Mouse (Mus musculus) erythroid progenitor cell, adult 5-6 weeks (primary cell): ENCODE data around the gene Cep164. TPM values are rescaled to one million over a fixed set of nuclear protein-coding genes. Genes with fewer than 3 reads are reported as not detected.

Experiments
- ATAC-seq: replicated peaks from 2 replicates; pipeline ENCODE4 v1.8.0; 2016; ENCODE audit warnings: moderate number of reproducible peaks, mild to moderate bottlenecking, moderate TSS enrichment, inconsistent platforms; ENCODE audit not compliant: poor library complexity, low FRiP score, severe bottlenecking
- total RNA-seq, 2 experiments: library from RNA; stranded (forward) in 1 of 2; stranded (reverse) in 1 of 2; fragments of 150-400 nt in 1 of 2; fragments of 186-747, 209-891 nt in 1 of 2; gene quantifications; 2 replicates each; pipeline versions ENCODE4 v1.2.3 to v1.2.4; 2015 to 2017; ENCODE audit warnings: low replicate concordance in 2 of 2

Cep164 gene
- total RNA-seq, 2 experiments from 2014 or later = 47.4 to 50.2 TPM

GRCm38 (mm10) chr9:45733246-45733645 lies 95.2 kb downstream of the Cep164 start:
- no peak for ATAC-seq

- ATAC-seq = no peak
Measured at GRCm38 (mm10) chr9:45731851-45732250, 96.6 kb downstream of the Cep164 start.

GRCm38 (mm10) chr9:45719997-45720396 lies 108.5 kb downstream of the Cep164 start:
- ATAC-seq = no peak

Other genes with a start within 250 kb of the Cep164 start
- 3.8 and 4.3 TPM in 2 replicates for gene Bace1, start 9.9 kb upstream of the Cep164 start, total RNA-seq (2015; ENCODE audit: low replicate concordance)
- 1.5 and 2.2 TPM in 2 replicates for gene Bace1, start 9.9 kb upstream of the Cep164 start, total RNA-seq (2017; ENCODE audit: low replicate concordance)
- gene Pcsk7, start 77.8 kb upstream of the Cep164 start, total RNA-seq (2015; ENCODE audit: low replicate concordance) = 7.6 and 13.4 TPM in 2 replicates
- 10.1 and 12.5 TPM in 2 replicates for gene Pcsk7, start 77.8 kb upstream of the Cep164 start, total RNA-seq (2017; ENCODE audit: low replicate concordance)
- gene Rnf214, start 78.2 kb upstream of the Cep164 start, total RNA-seq (2015; ENCODE audit: low replicate concordance) = 11.5 and 28.9 TPM in 2 replicates
- 71.4 and 81.8 TPM in 2 replicates for gene Rnf214, start 78.2 kb upstream of the Cep164 start, total RNA-seq (2017; ENCODE audit: low replicate concordance)
- gene Tagln, start 107.4 kb upstream of the Cep164 start, total RNA-seq (2015; ENCODE audit: low replicate concordance) = not detected in 2 replicates
- gene Tagln, start 107.4 kb upstream of the Cep164 start, total RNA-seq (2017; ENCODE audit: low replicate concordance) = not detected in 2 replicates
- 16.3 and 20.5 TPM in 2 replicates for gene Sidt2, start 126.6 kb upstream of the Cep164 start, total RNA-seq (2015; ENCODE audit: low replicate concordance)
- 17.2 and 22.2 TPM in 2 replicates for gene Sidt2, start 126.6 kb upstream of the Cep164 start, total RNA-seq (2017; ENCODE audit: low replicate concordance)
- gene Pafah1b2, start 184.0 kb upstream of the Cep164 start, total RNA-seq (2015; ENCODE audit: low replicate concordance) = 29.3 and 31.4 TPM in 2 replicates
- 52.9 and 68.6 TPM in 2 replicates for gene Pafah1b2, start 184.0 kb upstream of the Cep164 start, total RNA-seq (2017; ENCODE audit: low replicate concordance)
- gene Sik3, start 184.1 kb upstream of the Cep164 start, total RNA-seq (2015; ENCODE audit: low replicate concordance) = 4.6 and 6.5 TPM in 2 replicates
- 1.4 and 11.6 TPM in 2 replicates for gene Sik3, start 184.1 kb upstream of the Cep164 start, total RNA-seq (2017; ENCODE audit: low replicate concordance)